Mouse (Mus musculus) liver, embryonic 14.5 days (tissue): Measurements from ENCODE around the gene Col23a1.

Experiments used
- CTCF ChIP-seq: IDR thresholded peaks from 2 replicates; pipeline ENCODE4 v1.5.1; 2016; ENCODE audit warnings: antibody characterized with exemption, low read depth, control low read depth
- EP300 ChIP-seq: IDR thresholded peaks from 2 replicates; pipeline ENCODE4 v1.6.1; 2016; ENCODE audit warnings: antibody characterized with exemption, low read depth

- TF ChIP-seq CTCF (no peak), EP300 (no peak)
Observed at GRCm38 (mm10) chr11:51351151-51351550, 61.4 kb downstream of the Col23a1 start.
